Mouse (Mus musculus): ENCODE results near the gene 2410131K14Rik. TPM values are rescaled to one million over a fixed set of nuclear protein-coding genes. Genes with fewer than 3 reads are reported as not detected.

Gene 2410131K14Rik
- polyA plus RNA-seq, 2 experiments: 1.1 to 1.2 TPM

GRCm38 (mm10) chr5:118276281-118276680, 31.3 kb downstream of the 2410131K14Rik start:
- Histone ChIP-seq H3K4me2 (ENCODE audit: low read depth) (no peak overlapping the region), H3K27me3 (ENCODE audit: control insufficient read depth, insufficient read depth, low read length) (peaks cover 3% of the 10 kb centered on the region; the same call in 1 of the 2 replicates), H3K36me3 (replicated peaks; ENCODE audit: control insufficient read depth, insufficient read depth, low read depth) (no peaks in the 10 kb centered on the region), H3K9ac (replicated peaks) (no peak overlapping the region), H3K4me1 (replicated peaks; ENCODE audit: control insufficient read depth in 2 of 2, insufficient read depth in 2 of 2, low read length in 1 of 2) (no peaks in the 10 kb centered on the region), H3K9me3 (ENCODE audit: control insufficient read depth, low read length) (no peaks in the 10 kb centered on the region), H3K4me3 (ENCODE audit: insufficient read depth in 1 of 2, low read depth in 2 of 2, low read length in 2 of 2) (no peak overlapping the region), H3K27ac (no peak overlapping the region)
- 51% methylated on average over 7 of the region's 7 CpGs for WGBS (ENCODE audit: insufficient replicate concordance)
- ATAC-seq (ENCODE audit: insufficient read depth) (no peak), DNase-seq (ENCODE audit: low read depth in 3 of 3, low spot score in 3 of 3) (no peak)
- TF ChIP-seq EP300 (IDR thresholded peaks at IDR 0.05; ENCODE audit: low read depth) (no peak), CTCF (IDR thresholded peaks at IDR 0.05; ENCODE audit: low read depth) (no peak)

DNA sequence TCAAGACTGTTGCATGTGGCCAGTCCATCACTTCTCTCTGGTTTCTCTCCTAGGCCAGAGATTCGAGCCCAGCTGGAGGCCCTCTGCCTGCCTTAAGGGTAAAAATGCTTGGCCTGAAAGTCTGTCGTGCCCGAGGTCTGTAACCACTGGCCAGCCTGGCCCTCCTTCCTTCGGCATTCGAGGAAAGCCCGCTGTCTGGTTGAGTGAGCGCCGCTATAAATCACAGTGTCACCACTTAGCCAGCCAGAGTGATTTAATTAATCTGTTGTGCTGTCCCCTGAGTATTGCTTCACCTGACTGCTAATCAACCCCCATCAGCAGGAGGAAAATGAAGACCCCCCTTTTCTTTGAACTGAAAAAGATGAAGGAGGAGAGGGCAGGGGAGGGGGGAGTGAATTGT, 31.7 kb downstream of the 2410131K14Rik start:
- WGBS (ENCODE audit: insufficient replicate concordance): 38% methylated on average over 8 of the region's 8 CpGs
- no peaks in the 10 kb centered on the region for H3K36me3 ChIP-seq (replicated peaks; ENCODE audit: control insufficient read depth, insufficient read depth, low read depth)
- H3K4me2 ChIP-seq (ENCODE audit: low read depth): no peak overlapping the region
- ATAC-seq (ENCODE audit: insufficient read depth): no peak
- no peak overlapping the region for H3K4me3 ChIP-seq (ENCODE audit: insufficient read depth in 1 of 2, low read depth in 2 of 2, low read length in 2 of 2)
- no peak overlapping the region for H3K27ac ChIP-seq
- H3K9me3 ChIP-seq (ENCODE audit: control insufficient read depth, low read length): no peaks in the 10 kb centered on the region
- TF ChIP-seq CTCF (IDR thresholded peaks at IDR 0.05; ENCODE audit: low read depth) (no peak), EP300 (IDR thresholded peaks at IDR 0.05; ENCODE audit: low read depth) (no peak)
- no peak for DNase-seq (ENCODE audit: low read depth in 3 of 3, low spot score in 3 of 3)
- no peak overlapping the region for H3K9ac ChIP-seq (replicated peaks)
- H3K4me1 ChIP-seq (replicated peaks; ENCODE audit: control insufficient read depth in 2 of 2, insufficient read depth in 2 of 2, low read length in 1 of 2): no peaks in the 10 kb centered on the region
- peaks cover 3% of the 10 kb centered on the region; the same call in 1 of the 2 replicates for H3K27me3 ChIP-seq (ENCODE audit: control insufficient read depth, insufficient read depth, low read length)

DNA sequence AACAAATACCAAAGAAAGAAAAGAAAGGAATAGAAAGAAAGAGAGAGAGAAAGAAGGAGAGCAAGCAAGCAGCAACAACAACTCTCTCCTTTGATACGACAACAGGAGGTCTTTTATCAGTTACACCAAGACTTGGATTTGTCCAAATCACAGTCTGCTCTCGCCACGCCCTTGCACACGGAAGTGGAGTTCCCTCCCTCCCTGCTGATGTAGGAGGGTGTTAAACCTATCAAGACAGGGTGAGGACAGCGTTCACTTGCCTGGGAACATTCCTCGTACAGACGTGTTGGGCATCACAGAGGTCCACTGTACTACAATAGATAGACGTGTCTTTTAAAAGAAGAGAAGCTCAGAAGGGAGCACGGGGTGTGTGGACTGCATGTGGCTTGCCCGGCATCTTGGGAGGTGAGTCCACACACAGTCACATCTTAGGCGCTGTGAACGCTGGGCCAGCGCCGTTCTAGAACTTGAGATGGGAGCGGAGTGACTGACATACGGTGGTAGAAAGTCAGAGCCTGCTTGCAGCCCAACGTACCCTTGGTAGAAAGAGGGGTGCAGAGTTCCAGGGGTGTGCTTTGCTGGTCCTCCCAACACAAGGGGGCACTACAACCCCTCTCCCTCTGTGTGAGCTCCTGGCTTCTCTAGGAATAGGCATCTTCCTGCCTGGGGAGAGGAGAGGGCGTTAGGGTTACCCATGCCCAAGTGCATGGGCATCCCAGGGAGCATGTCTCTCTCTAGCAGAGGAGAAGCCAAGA, 32.9 kb downstream of the 2410131K14Rik start:
- Histone ChIP-seq H3K27me3 (ENCODE audit: control insufficient read depth, insufficient read depth, low read length) (no peaks in the 10 kb centered on the region), H3K27ac (no peak overlapping the region), H3K4me2 (ENCODE audit: low read depth) (no peak overlapping the region), H3K36me3 (replicated peaks; ENCODE audit: control insufficient read depth, insufficient read depth, low read depth) (no peaks in the 10 kb centered on the region), H3K9me3 (ENCODE audit: control insufficient read depth, low read length) (no peaks in the 10 kb centered on the region), H3K4me1 (replicated peaks; ENCODE audit: control insufficient read depth in 2 of 2, insufficient read depth in 2 of 2, low read length in 1 of 2) (no peaks in the 10 kb centered on the region), H3K4me3 (ENCODE audit: insufficient read depth in 1 of 2, low read depth in 2 of 2, low read length in 2 of 2) (no peak overlapping the region), H3K9ac (replicated peaks) (no peak overlapping the region)
- 63% methylated on average over 18 of the region's 18 CpGs for WGBS (ENCODE audit: insufficient replicate concordance)
- ATAC-seq (ENCODE audit: insufficient read depth) (no peak), DNase-seq (ENCODE audit: low read depth in 3 of 3, low spot score in 3 of 3) (no peak)
- TF ChIP-seq EP300 (IDR thresholded peaks at IDR 0.05; ENCODE audit: low read depth) (no peak), CTCF (IDR thresholded peaks at IDR 0.05; ENCODE audit: low read depth) (0 out of 2 replicates have a peak, but pooled peaks have one; percentile 23)

DNA sequence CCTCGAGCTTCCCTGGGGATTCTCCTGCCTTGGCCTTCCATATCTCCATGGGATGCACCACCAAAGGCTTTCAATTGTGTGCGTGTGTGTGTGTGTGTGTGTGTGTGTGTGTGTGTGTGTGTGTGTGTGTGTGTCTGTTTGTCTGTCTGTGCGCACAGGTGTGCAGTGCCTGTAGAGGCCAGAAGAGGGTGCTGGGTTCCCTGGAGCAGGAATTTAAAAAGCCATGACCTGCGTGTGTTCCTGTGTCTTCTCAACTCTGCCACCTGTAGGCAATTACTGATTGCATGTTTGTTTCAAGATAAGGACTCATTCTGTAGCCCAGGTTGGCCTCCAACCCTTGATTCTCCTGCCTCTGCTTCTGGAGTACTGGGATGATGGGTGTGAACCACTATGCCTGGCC, 46.4 kb downstream of the 2410131K14Rik start:
- no peak overlapping the region for H3K4me3 ChIP-seq (ENCODE audit: insufficient read depth in 1 of 2, low read depth in 2 of 2, low read length in 2 of 2)
- H3K27ac ChIP-seq: no peak overlapping the region
- DNase-seq (ENCODE audit: low read depth in 3 of 3, low spot score in 3 of 3) (no peak), ATAC-seq (ENCODE audit: insufficient read depth) (no peak)
- no peaks in the 10 kb centered on the region for H3K27me3 ChIP-seq (ENCODE audit: control insufficient read depth, insufficient read depth, low read length)
- TF ChIP-seq CTCF (IDR thresholded peaks at IDR 0.05; ENCODE audit: low read depth) (peak; percentile 42), EP300 (IDR thresholded peaks at IDR 0.05; ENCODE audit: low read depth) (no peak)
- no peaks in the 10 kb centered on the region for H3K36me3 ChIP-seq (replicated peaks; ENCODE audit: control insufficient read depth, insufficient read depth, low read depth)
- H3K4me2 ChIP-seq (ENCODE audit: low read depth): no peak overlapping the region
- no peak overlapping the region for H3K9ac ChIP-seq (replicated peaks)
- H3K9me3 ChIP-seq (ENCODE audit: control insufficient read depth, low read length): no peaks in the 10 kb centered on the region
- 74% methylated on average over 4 of the region's 4 CpGs for WGBS (ENCODE audit: insufficient replicate concordance)
- H3K4me1 ChIP-seq (replicated peaks; ENCODE audit: control insufficient read depth in 2 of 2, insufficient read depth in 2 of 2, low read length in 1 of 2): peaks cover 0 to 5% of the 10 kb centered on the region in 2 experiments; a peak in 1 of 4 replicates

DNA sequence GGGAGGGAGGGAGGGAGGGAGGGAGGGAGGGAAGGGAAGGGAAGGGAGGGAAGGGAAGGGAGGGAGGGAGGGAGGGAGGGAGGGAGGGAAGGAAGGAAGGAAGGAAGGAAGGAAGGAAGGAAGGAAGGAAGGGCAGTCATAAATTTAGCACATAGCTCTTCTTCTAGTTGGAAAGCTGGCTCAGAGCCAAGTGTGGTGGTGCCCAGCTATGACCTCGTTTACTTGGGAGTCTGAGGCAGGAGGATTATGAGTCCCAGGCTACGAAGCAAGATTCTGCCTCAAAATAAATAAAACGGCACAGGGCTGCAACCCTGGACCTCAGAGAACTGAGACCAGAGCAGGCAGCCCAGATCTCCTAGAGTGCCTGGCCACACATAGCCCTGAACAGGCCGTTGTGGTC, 47.4 kb downstream of the 2410131K14Rik start:
- no peak overlapping the region for H3K4me2 ChIP-seq (ENCODE audit: low read depth)
- TF ChIP-seq EP300 (IDR thresholded peaks at IDR 0.05; ENCODE audit: low read depth): no peak
- TF ChIP-seq CTCF (IDR thresholded peaks at IDR 0.05; ENCODE audit: low read depth): no peak
- H3K9me3 ChIP-seq (ENCODE audit: control insufficient read depth, low read length): no peaks in the 10 kb centered on the region
- DNase-seq (ENCODE audit: low read depth in 3 of 3, low spot score in 3 of 3) (no peak), ATAC-seq (ENCODE audit: insufficient read depth) (no peak)
- no peak overlapping the region for H3K4me3 ChIP-seq (ENCODE audit: insufficient read depth in 1 of 2, low read depth in 2 of 2, low read length in 2 of 2)
- no peaks in the 10 kb centered on the region for H3K27me3 ChIP-seq (ENCODE audit: control insufficient read depth, insufficient read depth, low read length)
- H3K4me1 ChIP-seq (replicated peaks; ENCODE audit: control insufficient read depth in 2 of 2, insufficient read depth in 2 of 2, low read length in 1 of 2): peaks cover 0 to 5% of the 10 kb centered on the region in 2 experiments; a peak in 1 of 4 replicates
- no peak overlapping the region for H3K27ac ChIP-seq
- no peak overlapping the region for H3K9ac ChIP-seq (replicated peaks)
- WGBS (ENCODE audit: insufficient replicate concordance): 44% methylated on average over 4 of the region's 4 CpGs
- H3K36me3 ChIP-seq (replicated peaks; ENCODE audit: control insufficient read depth, insufficient read depth, low read depth): no peaks in the 10 kb centered on the region

Data from liver, embryonic 14.5 days (tissue).